Mouse (Mus musculus): ENCODE measurements around the gene Fra10ac1. TPM values are rescaled to one million over a fixed set of nuclear protein-coding genes. Genes with fewer than 3 reads are reported as not detected.

Fra10ac1 gene
- total RNA-seq, 2 experiments from 2014 or later, result 11.4 to 11.8 TPM

Other genes starting within 250 kb of the Fra10ac1 start
- gene Myof, start 180.6 kb downstream of the Fra10ac1 start, total RNA-seq (2021), result 10 to 100 TPM; 10.3 to 10.8 TPM
- gene Cep55, start 169.1 kb downstream of the Fra10ac1 start, total RNA-seq (2021), result under 1 TPM; 0.44 to 0.46 TPM
- gene Ffar4, start 127.1 kb downstream of the Fra10ac1 start, total RNA-seq (2021), result under 1 TPM in 1 of 2 experiments, not detected in 1; 0.22 TPM
- 1 to 10 TPM; 1.7 to 3.5 TPM for gene Rbp4, start 98.9 kb downstream of the Fra10ac1 start, total RNA-seq (2021)
- gene Pde6c, start 91.4 kb downstream of the Fra10ac1 start, total RNA-seq (2021), result not detected
- gene Lgi1, start 40.4 kb upstream of the Fra10ac1 start, total RNA-seq (2021), result 1 to 10 TPM; 2.9 to 7.3 TPM
- 1 to 10 TPM; 1.6 to 2.2 TPM for gene Slc35g1, start 171.8 kb upstream of the Fra10ac1 start, total RNA-seq (2021)